Mouse (Mus musculus) testis, adult 2 months (tissue): Measurements from ENCODE around the gene Sez6l.

ENCODE experiments used
- CTCF ChIP-seq: fragments of 200-500 bp; IDR thresholded peaks from 2 replicates; pipeline ENCODE4 v1.5.1; 2012; ENCODE audit warnings: low read depth, mild to moderate bottlenecking, inconsistent platforms, low read length, moderate library complexity; ENCODE audit not compliant: control insufficient read depth, insufficient read depth, insufficient replicate concordance
- POLR2A ChIP-seq: fragments of 200-500 bp; IDR thresholded peaks from 2 replicates; pipeline ENCODE4 v1.6.1; 2012; ENCODE audit warnings: low read depth, mild to moderate bottlenecking, inconsistent platforms, low read length, moderate library complexity; ENCODE audit not compliant: control insufficient read depth

DNA sequence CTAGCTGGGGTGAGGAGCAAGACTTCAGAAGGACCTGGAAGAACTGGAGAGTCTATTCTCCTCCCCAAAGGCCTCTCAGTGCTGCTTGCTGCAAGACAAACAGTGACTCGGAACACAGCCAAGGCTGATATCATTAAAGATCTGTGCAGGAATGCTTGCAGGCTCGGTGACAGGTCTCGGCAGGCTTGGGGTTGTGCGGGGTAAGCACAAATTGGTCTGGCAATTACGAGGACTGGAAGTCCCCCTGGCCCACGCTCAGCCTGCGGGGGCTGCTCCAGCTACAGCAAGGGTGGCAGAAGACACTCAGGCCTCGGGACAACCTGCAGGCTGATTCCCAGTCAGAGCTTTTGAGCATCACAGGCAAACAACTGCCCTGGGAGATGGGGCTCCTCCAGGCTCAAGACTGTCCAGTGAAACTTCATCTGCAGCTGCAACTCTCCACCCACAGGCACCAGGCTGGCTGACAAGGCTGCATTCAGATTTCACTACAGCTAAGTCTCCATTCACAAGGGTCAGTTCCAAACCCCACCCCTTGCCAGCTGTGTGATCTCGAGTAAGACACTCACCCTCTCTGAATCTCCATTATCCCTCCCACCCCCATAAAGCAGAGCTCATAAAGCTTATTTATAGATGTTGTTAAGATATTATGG is 31.0 kb upstream of the Sez6l start:
- TF ChIP-seq POLR2A (no peak), CTCF (no peak)
